Mouse (Mus musculus) heart, embryonic 13.5 days (tissue): ENCODE data around the gene Iqschfp. TPM values are rescaled to one million over a fixed set of nuclear protein-coding genes. Genes with fewer than 3 reads are reported as not detected.
A peak's percentile ranks its signal among the peaks of the same experiment; 100 is the strongest.

ENCODE experiments used
- ATAC-seq: fragments of 200-750 bp; cut with Nextera tagmentation; 2 replicates; pipeline ENCODE4 v1.8.0; 2017; ENCODE audit warnings: moderate TSS enrichment; ENCODE audit not compliant: insufficient number of reproducible peaks, low FRiP score, low TSS enrichment; ENCODE audit errors: extremely low read depth
- H3K27ac ChIP-seq: fragments of 300-500 bp; sonication (generic); replicated peaks from 2 replicates; pipeline ENCODE4 v1.5.1; 2015; ENCODE audit warnings: moderate library complexity, mild to moderate bottlenecking, inconsistent platforms
- H3K27me3 ChIP-seq: fragments of 300-500 bp; sonication (generic); replicated peaks from 2 replicates; pipeline ENCODE4 v1.6.1; 2015; ENCODE audit warnings: mild to moderate bottlenecking, inconsistent platforms
- H3K36me3 ChIP-seq: fragments of 300-500 bp; sonication (generic); 2 replicates; pipeline ENCODE4 v1.6.1; 2015; ENCODE audit warnings: mild to moderate bottlenecking, inconsistent platforms
- H3K4me1 ChIP-seq: fragments of 300-500 bp; sonication (generic); 2 replicates; pipeline ENCODE4 v1.6.1; 2015; ENCODE audit warnings: inconsistent platforms
- H3K4me2 ChIP-seq: fragments of 300-500 bp; sonication (generic); 2 replicates; pipeline ENCODE4 v1.6.1; 2015; ENCODE audit warnings: inconsistent platforms, mild to moderate bottlenecking, moderate library complexity
- H3K4me3 ChIP-seq: fragments of 300-500 bp; sonication (generic); 2 replicates; pipeline ENCODE4 v1.5.1; 2015; ENCODE audit warnings: moderate library complexity, mild to moderate bottlenecking, inconsistent platforms
- H3K9ac ChIP-seq: fragments of 300-500 bp; sonication (generic); 2 replicates; pipeline ENCODE4 v1.6.1; 2015; ENCODE audit warnings: inconsistent platforms, mild to moderate bottlenecking, moderate library complexity
- H3K9me3 ChIP-seq: fragments of 300-500 bp; sonication (generic); 2 replicates; pipeline ENCODE4 v1.6.1; 2016; ENCODE audit warnings: inconsistent platforms
- WGBS: fragments of 180-500 bp; shearing (Covaris S2); methylation state at CpG from one replicate; pipeline ENCODE4 v1.1.7; 2015; ENCODE audit warnings: mixed read lengths; 5-methylcytosine and 5-hydroxymethylcytosine counted together
- polyA plus RNA-seq: library from polyadenylated mRNA; unstranded; fragments of >200 nt; fragmentation: Nextera tagmentation; extraction: Ambion mirVana; gene quantifications from 2 replicates; pipeline ENCODE4 v1.2.1, GENCODE M21; 2015

Iqschfp gene
- polyA plus RNA-seq, 1 experiment from 2014 or later = not detected

- 49% methylated on average over 3 of the region's 3 CpGs for WGBS
- Histone ChIP-seq H3K4me3 (no peak overlapping the region), H3K27ac (peak overlapping the region; percentile 92; the same call in 1 of the 2 replicates)
These were observed 644.0 kb downstream of the Iqschfp start for GRCm38 (mm10) chr3:68536071-68536470.

DNA sequence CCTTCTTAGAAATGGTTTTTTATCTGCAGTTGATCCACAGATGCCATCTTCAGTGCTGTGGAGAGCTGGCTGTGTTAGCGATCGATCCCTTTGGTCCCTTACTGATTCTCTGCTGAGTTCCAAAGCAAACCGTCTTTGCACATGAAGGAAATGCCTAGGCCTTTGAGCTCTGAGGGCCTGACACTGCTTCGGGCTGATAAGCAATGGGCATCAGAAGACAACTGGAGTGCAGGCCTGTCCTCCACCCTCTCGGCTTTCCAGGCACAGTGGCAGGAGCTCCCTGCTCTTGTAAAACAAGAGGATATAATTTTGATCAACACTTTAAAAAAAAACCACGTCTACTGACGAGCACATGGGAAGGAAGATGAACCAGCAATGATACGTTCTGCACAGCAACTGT, 649.7 kb downstream of the Iqschfp start:
- H3K4me3 ChIP-seq = no peak overlapping the region
- no peak overlapping the region for H3K9ac ChIP-seq
- no peak for ATAC-seq
- H3K9me3 ChIP-seq = no peaks in the 10 kb centered on the region; the same call in 1 of the 2 replicates
- 64% methylated on average over 8 of the region's 8 CpGs for WGBS
- H3K4me2 ChIP-seq = no peak overlapping the region
- peaks cover under 1% of the 10 kb centered on the region; the same call in 1 of the 2 replicates for H3K36me3 ChIP-seq
- no peak overlapping the region for H3K27ac ChIP-seq
- peaks cover 42% of the 10 kb centered on the region for H3K4me1 ChIP-seq
- H3K27me3 ChIP-seq = no peaks in the 10 kb centered on the region

More at GRCm38 (mm10) chr3:68536071-68536470, 644.0 kb downstream of the Iqschfp start:
- no peak for ATAC-seq
- peaks cover 53% of the 10 kb centered on the region for H3K4me1 ChIP-seq
- H3K9me3 ChIP-seq = no peaks in the 10 kb centered on the region; the same call in 1 of the 2 replicates
- no peak overlapping the region for H3K4me2 ChIP-seq
- no peaks in the 10 kb centered on the region for H3K27me3 ChIP-seq
- no peak overlapping the region for H3K9ac ChIP-seq
- peaks cover 6% of the 10 kb centered on the region; the same call in 1 of the 2 replicates for H3K36me3 ChIP-seq

- Histone ChIP-seq H3K4me3 (peak overlapping the region; percentile 47), H3K9ac (peak overlapping the region; percentile 69), H3K4me2 (peak overlapping the region; percentile 68), H3K9me3 (no peaks in the 10 kb centered on the region), H3K36me3 (no peaks in the 10 kb centered on the region; the same call in 1 of the 2 replicates), H3K4me1 (peaks cover 42% of the 10 kb centered on the region), H3K27me3 (no peaks in the 10 kb centered on the region), H3K27ac (no peak overlapping the region)
- 4% methylated on average over 7 of the region's 7 CpGs for WGBS
- ATAC-seq = peak; percentile 63
These were observed 651.0 kb downstream of the Iqschfp start for GRCm38 (mm10) chr3:68542944-68543501.

- no peaks in the 10 kb centered on the region for H3K27me3 ChIP-seq
- 60% methylated on average over 7 of the region's 7 CpGs for WGBS
- H3K27ac ChIP-seq = no peak overlapping the region
- no peaks in the 10 kb centered on the region for H3K9me3 ChIP-seq
- H3K4me1 ChIP-seq = peaks cover 40% of the 10 kb centered on the region
- H3K9ac ChIP-seq = no peak overlapping the region
- no peaks in the 10 kb centered on the region; the same call in 1 of the 2 replicates for H3K36me3 ChIP-seq
- H3K4me2 ChIP-seq = no peak overlapping the region
- ATAC-seq = no peak
- H3K4me3 ChIP-seq = no peak overlapping the region
These were observed 652.8 kb downstream of the Iqschfp start for GRCm38 (mm10) chr3:68544811-68545210.

DNA sequence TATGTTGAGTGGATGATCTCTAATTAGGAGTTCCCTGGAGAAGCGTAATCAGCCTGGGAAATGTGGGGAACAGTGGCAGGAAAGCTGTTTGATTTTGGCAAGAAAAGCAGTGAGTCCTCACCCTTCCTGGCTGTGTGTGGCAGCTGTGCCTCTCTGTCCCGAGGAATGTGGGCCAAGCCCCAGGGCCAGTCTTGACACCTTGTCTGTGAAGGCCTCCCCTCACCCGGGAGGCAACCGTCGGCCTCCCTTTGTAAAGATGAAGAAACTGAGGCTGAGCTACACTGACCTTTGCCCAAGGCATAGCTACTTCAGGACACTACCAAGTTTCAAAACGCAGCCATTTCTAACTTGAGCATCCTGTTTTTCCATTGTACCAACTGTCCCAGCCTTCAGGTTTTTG, 653.9 kb downstream of the Iqschfp start:
- no peak for ATAC-seq
- Histone ChIP-seq H3K4me2 (no peak overlapping the region), H3K27ac (no peak overlapping the region), H3K4me1 (peaks cover 42% of the 10 kb centered on the region), H3K9me3 (no peaks in the 10 kb centered on the region), H3K9ac (0 out of 2 replicates have a peak overlapping the region, but pooled peaks have one; percentile 19), H3K27me3 (no peaks in the 10 kb centered on the region), H3K4me3 (no peak overlapping the region), H3K36me3 (no peaks in the 10 kb centered on the region; the same call in 1 of the 2 replicates)
- WGBS = 57% methylated on average over 6 of the region's 6 CpGs

- Histone ChIP-seq H3K4me1 (peaks cover 59% of the 10 kb centered on the region), H3K4me3 (no peak overlapping the region), H3K27ac (peak overlapping the region; percentile 20; the same call in 1 of the 2 replicates), H3K9me3 (no peaks in the 10 kb centered on the region), H3K4me2 (no peak overlapping the region), H3K27me3 (no peaks in the 10 kb centered on the region), H3K9ac (no peak overlapping the region), H3K36me3 (peaks cover 6% of the 10 kb centered on the region; the same call in 1 of the 2 replicates)
- WGBS = 17% methylated on average over 4 of the region's 4 CpGs
- ATAC-seq = no peak
These were observed 663.1 kb downstream of the Iqschfp start for GRCm38 (mm10) chr3:68555087-68555662.

DNA sequence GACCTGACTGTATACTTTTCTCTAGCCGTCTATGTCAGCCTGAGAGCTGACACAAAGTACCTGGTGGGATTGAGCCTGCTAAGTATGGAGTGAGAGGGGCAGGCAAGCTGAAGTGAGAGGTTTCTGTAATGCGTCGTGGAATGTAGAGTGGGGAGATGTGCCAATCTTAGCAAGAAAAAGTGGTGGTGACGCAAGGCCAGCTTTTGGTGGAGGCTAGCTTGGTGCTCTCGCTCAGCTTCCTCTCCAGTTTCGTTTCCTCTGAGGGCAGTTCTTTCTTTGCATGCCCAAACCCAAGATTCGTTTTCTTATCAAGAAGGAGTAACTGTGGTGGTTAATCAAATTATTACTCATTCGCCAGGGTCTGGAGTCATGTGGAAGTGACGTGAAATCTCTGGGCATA, 664.9 kb downstream of the Iqschfp start:
- Histone ChIP-seq H3K36me3 (peaks cover 6% of the 10 kb centered on the region; the same call in 1 of the 2 replicates), H3K4me3 (no peak overlapping the region), H3K9me3 (no peaks in the 10 kb centered on the region), H3K4me2 (no peak overlapping the region), H3K27ac (no peak overlapping the region), H3K27me3 (no peaks in the 10 kb centered on the region), H3K9ac (no peak overlapping the region), H3K4me1 (peaks cover 61% of the 10 kb centered on the region)
- no peak for ATAC-seq
- WGBS = 74% methylated on average over 9 of the region's 9 CpGs

- H3K9me3 ChIP-seq = no peaks in the 10 kb centered on the region
- ATAC-seq = no peak
These were observed 666.7 kb downstream of the Iqschfp start for GRCm38 (mm10) chr3:68558744-68559143.

GRCm38 (mm10) chr3:68560057-68560456, 668.0 kb downstream of the Iqschfp start:
- Histone ChIP-seq H3K4me1 (peaks cover 58% of the 10 kb centered on the region), H3K36me3 (peaks cover 6% of the 10 kb centered on the region; the same call in 1 of the 2 replicates), H3K9ac (no peak overlapping the region), H3K4me2 (no peak overlapping the region), H3K27ac (no peak overlapping the region), H3K4me3 (no peak overlapping the region), H3K27me3 (no peaks in the 10 kb centered on the region), H3K9me3 (no peaks in the 10 kb centered on the region)
- WGBS = 78% methylated on average over 5 of the region's 5 CpGs
- no peak for ATAC-seq

More at GRCm38 (mm10) chr3:68558744-68559143, 666.7 kb downstream of the Iqschfp start:
- Histone ChIP-seq H3K27ac (no peak overlapping the region), H3K4me1 (peaks cover 59% of the 10 kb centered on the region), H3K4me3 (no peak overlapping the region), H3K36me3 (peaks cover 6% of the 10 kb centered on the region; the same call in 1 of the 2 replicates), H3K9ac (no peak overlapping the region), H3K4me2 (no peak overlapping the region), H3K27me3 (no peaks in the 10 kb centered on the region)
- 38% methylated on average over 6 of the region's 6 CpGs for WGBS

- 71% methylated on average over 2 of the region's 2 CpGs for WGBS
- no peak for ATAC-seq
- H3K27ac ChIP-seq = no peak overlapping the region
These were observed 670.8 kb downstream of the Iqschfp start for GRCm38 (mm10) chr3:68562838-68563237.

GRCm38 (mm10) chr3:68563922-68564321, 671.9 kb downstream of the Iqschfp start:
- Histone ChIP-seq H3K9me3 (no peaks in the 10 kb centered on the region), H3K4me2 (no peak overlapping the region), H3K36me3 (no peaks in the 10 kb centered on the region), H3K9ac (no peak overlapping the region), H3K4me3 (no peak overlapping the region), H3K27me3 (no peaks in the 10 kb centered on the region), H3K27ac (no peak overlapping the region), H3K4me1 (peaks cover 40% of the 10 kb centered on the region)
- ATAC-seq = no peak
- 64% methylated on average over 8 of the region's 8 CpGs for WGBS

More at GRCm38 (mm10) chr3:68562838-68563237, 670.8 kb downstream of the Iqschfp start:
- no peak overlapping the region for H3K9ac ChIP-seq
- H3K27me3 ChIP-seq = no peaks in the 10 kb centered on the region
- H3K4me1 ChIP-seq = peaks cover 40% of the 10 kb centered on the region
- no peaks in the 10 kb centered on the region for H3K9me3 ChIP-seq
- H3K36me3 ChIP-seq = peaks cover under 1% of the 10 kb centered on the region; the same call in 1 of the 2 replicates
- no peak overlapping the region for H3K4me2 ChIP-seq
- no peak overlapping the region for H3K4me3 ChIP-seq
